Mouse (Mus musculus) E14TG2a.4 (cell line): ENCODE measurements around the gene Cyp2e1.

Experiments
- CTCF ChIP-seq: conservative IDR thresholded peaks from 2 replicates; pipeline ENCODE4 v1.5.1; 2014; ENCODE audit warnings: low read length
- NANOG ChIP-seq: IDR thresholded peaks from 2 replicates; pipeline ENCODE4 v1.6.1; 2014; ENCODE audit warnings: borderline replicate concordance, low read length, mixed read lengths
- POU5F1 ChIP-seq: IDR thresholded peaks from 2 replicates; pipeline ENCODE4 v1.6.1; 2014; ENCODE audit warnings: low read length, borderline replicate concordance

GRCm38 (mm10) chr7:140802629-140803028 is 39.1 kb downstream of the Cyp2e1 start:
- TF ChIP-seq CTCF: no peak
- TF ChIP-seq POU5F1: no peak
- no peak for TF ChIP-seq NANOG
